Mouse (Mus musculus): ENCODE results near the gene Nfe2l1. TPM values are rescaled to one million over a fixed set of nuclear protein-coding genes. Genes with fewer than 3 reads are reported as not detected.
A peak's percentile ranks its signal among the peaks of the same experiment; 100 is the strongest.

Nfe2l1 gene
- polyA plus RNA-seq, 1 experiment = 106 TPM

GRCm38 (mm10) chr11:96774536-96774935 is 55.2 kb downstream of the Nfe2l1 start:
- no peak for TF ChIP-seq CTCF (IDR thresholded peaks at IDR 0.05; ENCODE audit: low read depth, low read length)
- TF ChIP-seq POLR2A (IDR thresholded peaks at IDR 0.05; ENCODE audit: borderline replicate concordance, low read depth, low read length) = no peak
- no peak overlapping the region for H3K4me3 ChIP-seq (ENCODE audit: insufficient read depth, low read length)
- peaks cover 25% of the 10 kb centered on the region for H3K4me1 ChIP-seq (ENCODE audit: control insufficient read depth, insufficient read depth, low read length)
- peak overlapping the region; percentile 88 for H3K27ac ChIP-seq (ENCODE audit: insufficient read depth, low read depth, low read length)

- TF ChIP-seq CTCF (IDR thresholded peaks at IDR 0.05; ENCODE audit: low read depth, low read length) (no peak), POLR2A (IDR thresholded peaks at IDR 0.05; ENCODE audit: borderline replicate concordance, low read depth, low read length) (no peak)
- no peak overlapping the region for H3K4me3 ChIP-seq (ENCODE audit: insufficient read depth, low read length)
- peaks cover 28% of the 10 kb centered on the region for H3K4me1 ChIP-seq (ENCODE audit: control insufficient read depth, insufficient read depth, low read length)
- no peak overlapping the region for H3K27ac ChIP-seq (ENCODE audit: insufficient read depth, low read depth, low read length)
These were observed 57.4 kb downstream of the Nfe2l1 start for GRCm38 (mm10) chr11:96772413-96772812.

DNA sequence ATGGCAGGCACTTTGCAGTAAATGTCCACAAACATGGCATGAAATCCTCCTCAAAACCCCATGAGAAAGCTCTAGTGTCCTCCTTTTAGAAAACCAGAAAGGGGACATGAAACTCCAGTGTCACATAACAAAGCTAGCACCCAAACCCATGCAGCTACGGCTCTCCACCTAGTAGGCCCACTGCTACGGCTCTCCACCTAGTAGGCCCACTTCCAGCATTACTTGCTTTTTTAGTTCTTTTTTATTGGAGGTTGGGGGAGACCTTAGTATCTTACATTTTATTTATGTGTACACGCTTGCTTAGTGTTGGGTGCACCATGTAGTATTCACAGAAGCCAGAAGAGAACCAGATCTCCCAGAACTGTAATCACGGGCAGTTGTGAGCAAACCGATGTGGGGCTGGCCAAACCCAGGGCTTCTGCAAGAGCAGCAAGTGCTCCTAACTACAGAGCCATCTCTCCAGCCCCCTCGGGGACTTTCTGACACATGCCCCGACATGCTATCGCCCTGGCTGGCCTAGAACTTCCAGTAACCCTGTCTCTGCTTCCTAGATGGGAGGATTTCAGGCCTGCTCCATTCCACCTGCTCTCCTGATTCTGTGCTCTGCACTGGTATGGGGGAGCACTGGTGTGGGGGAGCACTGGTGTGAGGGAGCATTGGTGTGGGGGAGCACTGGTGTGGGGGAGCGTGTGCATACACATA is 58.3 kb downstream of the Nfe2l1 start:
- H3K4me1 ChIP-seq (ENCODE audit: control insufficient read depth, insufficient read depth, low read length) = peaks cover 38% of the 10 kb centered on the region
- H3K4me3 ChIP-seq (ENCODE audit: insufficient read depth, low read length) = no peak overlapping the region
- H3K27ac ChIP-seq (ENCODE audit: insufficient read depth, low read depth, low read length) = no peak overlapping the region

GRCm38 (mm10) chr11:96768240-96768639 is 61.5 kb downstream of the Nfe2l1 start:
- H3K4me1 ChIP-seq (ENCODE audit: control insufficient read depth, insufficient read depth, low read length) = peaks cover 40% of the 10 kb centered on the region
- TF ChIP-seq POLR2A (IDR thresholded peaks at IDR 0.05; ENCODE audit: borderline replicate concordance, low read depth, low read length) = no peak
- TF ChIP-seq CTCF (IDR thresholded peaks at IDR 0.05; ENCODE audit: low read depth, low read length) = no peak

More for the DNA sequence above, 58.3 kb downstream of the Nfe2l1 start:
- TF ChIP-seq CTCF (IDR thresholded peaks at IDR 0.05; ENCODE audit: low read depth, low read length) (no peak), POLR2A (IDR thresholded peaks at IDR 0.05; ENCODE audit: borderline replicate concordance, low read depth, low read length) (no peak)

More at GRCm38 (mm10) chr11:96768240-96768639, 61.5 kb downstream of the Nfe2l1 start:
- no peak overlapping the region for H3K4me3 ChIP-seq (ENCODE audit: insufficient read depth, low read length)
- H3K27ac ChIP-seq (ENCODE audit: insufficient read depth, low read depth, low read length) = no peak overlapping the region

Other genes starting within 250 kb of the Nfe2l1 start
- 37.0 and 37.8 TPM in 2 replicates for gene Snx11, start 52.4 kb downstream of the Nfe2l1 start, polyA plus RNA-seq (2012; ENCODE audit: insufficient read depth, insufficient read length, missing spikeins)
- gene Cbx1, start 40.8 kb downstream of the Nfe2l1 start, polyA plus RNA-seq (2012; ENCODE audit: insufficient read depth, insufficient read length, missing spikeins) = 51.4 and 57.5 TPM in 2 replicates
- 20.2 and 24.7 TPM in 2 replicates for gene Copz2, start 19.9 kb upstream of the Nfe2l1 start, polyA plus RNA-seq (2012; ENCODE audit: insufficient read depth, insufficient read length, missing spikeins)
- gene Cdk5rap3, start 86.5 kb upstream of the Nfe2l1 start, polyA plus RNA-seq (2012; ENCODE audit: insufficient read depth, insufficient read length, missing spikeins) = 26.3 and 30.0 TPM in 2 replicates
- gene Prr15l, start 98.1 kb upstream of the Nfe2l1 start, polyA plus RNA-seq (2012; ENCODE audit: insufficient read depth, insufficient read length, missing spikeins) = not detected in 2 replicates
- 17.5 and 18.1 TPM in 2 replicates for gene Pnpo, start 114.0 kb upstream of the Nfe2l1 start, polyA plus RNA-seq (2012; ENCODE audit: insufficient read depth, insufficient read length, missing spikeins)
- gene Sp2, start 153.0 kb upstream of the Nfe2l1 start, polyA plus RNA-seq (2012; ENCODE audit: insufficient read depth, insufficient read length, missing spikeins) = 18.1 and 22.3 TPM in 2 replicates
- gene Sp6, start 183.4 kb upstream of the Nfe2l1 start, polyA plus RNA-seq (2012; ENCODE audit: insufficient read depth, insufficient read length, missing spikeins) = 0.31 and 0.37 TPM in 2 replicates
- 1.5 and 2.2 TPM in 2 replicates for gene Scrn2, start 200.0 kb upstream of the Nfe2l1 start, polyA plus RNA-seq (2012; ENCODE audit: insufficient read depth, insufficient read length, missing spikeins)
- gene Lrrc46, start 211.4 kb upstream of the Nfe2l1 start, polyA plus RNA-seq (2012; ENCODE audit: insufficient read depth, insufficient read length, missing spikeins) = not detected in 2 replicates
- 32.2 and 34.0 TPM in 2 replicates for gene Mrpl10, start 211.6 kb upstream of the Nfe2l1 start, polyA plus RNA-seq (2012; ENCODE audit: insufficient read depth, insufficient read length, missing spikeins)
- gene Osbpl7, start 220.7 kb upstream of the Nfe2l1 start, polyA plus RNA-seq (2012; ENCODE audit: insufficient read depth, insufficient read length, missing spikeins) = 8.5 and 9.2 TPM in 2 replicates